Mouse (Mus musculus) thymus, adult 2 months (tissue): ENCODE measurements around the gene Islr2. TPM values are rescaled to one million over a fixed set of nuclear protein-coding genes. Genes with fewer than 3 reads are reported as not detected.

ENCODE experiments used
- DNase-seq: peaks from one replicate; pipeline ENCODE4 v3.0.0; 2021
- H3K27ac ChIP-seq: fragments of 200-500 bp; 2 replicates; pipeline ENCODE4 v1.5.1; 2012; ENCODE audit warnings: low read length, control low read depth; ENCODE audit not compliant: control insufficient read depth, insufficient read depth
- H3K27me3 ChIP-seq: fragments of 200-500 bp; 2 replicates; pipeline ENCODE4 v1.6.1; 2012; ENCODE audit warnings: mild to moderate bottlenecking, low read length, moderate library complexity, mixed read lengths; ENCODE audit not compliant: control insufficient read depth, insufficient read depth
- H3K36me3 ChIP-seq: fragments of 200-500 bp; 2 replicates; pipeline ENCODE4 v1.6.1; 2012; ENCODE audit warnings: mild to moderate bottlenecking, low read length, moderate library complexity; ENCODE audit not compliant: control insufficient read depth, insufficient read depth
- H3K4me1 ChIP-seq: fragments of 200-500 bp; replicated peaks from 2 replicates; pipeline ENCODE4 v1.6.1; 2012; ENCODE audit warnings: low read length; ENCODE audit not compliant: control insufficient read depth, insufficient read depth
- H3K4me3 ChIP-seq: fragments of 200-500 bp; 2 replicates; pipeline ENCODE4 v1.5.1; 2012; ENCODE audit warnings: mild to moderate bottlenecking, low read length, control low read depth, moderate library complexity; ENCODE audit not compliant: control insufficient read depth, insufficient read depth
- CTCF ChIP-seq: fragments of 200-500 bp; IDR thresholded peaks from 2 replicates; pipeline ENCODE4 v1.5.1; 2012; ENCODE audit warnings: mild to moderate bottlenecking, control low read depth, low read length, moderate library complexity, borderline replicate concordance; ENCODE audit not compliant: control insufficient read depth, poor library complexity, insufficient read depth; ENCODE audit errors: extremely low read depth
- POLR2A ChIP-seq: fragments of 200-500 bp; IDR thresholded peaks from 2 replicates; pipeline ENCODE4 v1.6.1; 2012; ENCODE audit warnings: mild to moderate bottlenecking, low read length, control low read depth, moderate library complexity; ENCODE audit not compliant: control insufficient read depth, poor library complexity, insufficient read depth; ENCODE audit errors: extremely low read depth
- WGBS: fragments of 180-500 bp; shearing (Covaris S2); methylation state at CpG from one replicate; pipeline ENCODE4 v1.1.7; 2018; 5-methylcytosine and 5-hydroxymethylcytosine counted together
- polyA plus RNA-seq: library from polyadenylated mRNA; depleted of rRNA; stranded (reverse); fragments of >200 nt; gene quantifications from 2 replicates; pipeline ENCODE4 v1.2.3, GENCODE M21; 2012

Gene Islr2
- polyA plus RNA-seq, 1 experiment, result 0.50 TPM

DNA sequence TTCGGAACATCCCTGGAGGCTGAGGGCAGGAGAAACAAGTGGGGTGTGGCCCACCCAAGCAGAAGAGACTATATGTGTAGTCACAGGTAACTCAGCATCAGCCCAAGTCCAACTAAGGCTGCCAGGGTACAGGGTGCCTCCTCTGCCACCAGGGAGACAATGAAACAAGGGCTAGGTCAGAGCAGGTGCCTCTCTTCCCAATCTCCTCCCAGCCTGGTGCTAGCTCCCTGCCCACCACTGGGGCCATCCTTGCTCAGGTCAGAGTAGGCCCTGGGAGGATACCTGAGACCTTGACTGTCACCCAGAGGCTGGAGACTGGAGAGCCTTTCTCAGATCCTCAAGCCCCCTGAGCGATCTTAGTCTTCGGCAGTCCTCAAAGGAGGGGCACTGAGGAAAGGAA lies 41.9 kb downstream of the Islr2 start:
- no peak overlapping the region for H3K4me3 ChIP-seq
- H3K4me1 ChIP-seq, result no peaks in the 10 kb centered on the region
- no peak overlapping the region for H3K27ac ChIP-seq
- H3K27me3 ChIP-seq, result no peaks in the 10 kb centered on the region
- no peaks in the 10 kb centered on the region for H3K36me3 ChIP-seq
- WGBS, result 97% methylated on average over 3 of the region's 3 CpGs
- TF ChIP-seq CTCF, result no peak
- TF ChIP-seq POLR2A, result no peak
- no peak for DNase-seq

DNA sequence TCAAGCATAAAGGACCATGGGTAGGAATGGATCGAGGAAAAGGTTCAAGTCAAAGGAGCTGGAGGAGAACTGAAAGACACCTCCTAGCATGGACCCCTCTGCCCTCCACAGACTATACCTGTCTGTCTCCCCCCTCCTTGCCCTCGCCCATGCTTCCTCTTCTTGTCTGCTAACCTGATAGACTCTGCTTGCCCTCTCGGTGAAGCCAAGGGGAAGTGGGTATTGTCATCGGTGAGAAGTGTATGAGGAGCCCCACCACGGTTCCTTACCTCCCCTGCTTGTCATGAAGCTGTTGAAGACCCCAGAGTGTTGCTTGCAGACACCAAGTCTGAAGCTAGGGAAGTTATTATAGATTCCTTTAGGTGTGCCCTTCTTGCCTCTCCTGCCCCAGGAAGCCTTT lies 43.8 kb downstream of the Islr2 start:
- TF ChIP-seq CTCF (no peak), POLR2A (no peak)
- WGBS, result 13% methylated on average over 5 of the region's 5 CpGs
- Histone ChIP-seq H3K4me1 (no peaks in the 10 kb centered on the region), H3K36me3 (no peaks in the 10 kb centered on the region), H3K4me3 (no peak overlapping the region), H3K27me3 (no peaks in the 10 kb centered on the region), H3K27ac (no peak overlapping the region)
- no peak for DNase-seq

DNA sequence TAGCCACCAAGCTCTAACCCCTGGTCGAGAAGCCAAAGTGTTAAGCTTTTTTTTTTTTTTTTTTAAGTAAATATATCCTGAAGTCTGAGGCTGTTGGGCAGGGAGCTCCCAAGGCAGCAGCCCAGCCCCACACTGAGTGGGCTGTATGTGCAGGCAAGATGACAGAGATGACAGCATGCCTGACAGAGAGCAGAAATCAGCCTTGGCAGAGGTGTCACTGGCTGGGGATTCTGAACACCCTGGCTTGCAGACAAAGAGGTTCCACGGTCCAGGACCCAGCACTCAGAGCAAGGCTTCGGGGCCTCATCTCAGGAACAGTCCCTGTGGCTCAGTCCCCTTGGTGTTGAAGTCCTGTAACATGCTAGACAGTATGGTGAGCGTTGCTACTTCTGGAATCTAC lies 44.3 kb downstream of the Islr2 start:
- no peak for TF ChIP-seq POLR2A
- no peak for TF ChIP-seq CTCF
- H3K4me3 ChIP-seq, result no peak overlapping the region
- H3K27me3 ChIP-seq, result no peaks in the 10 kb centered on the region
- H3K27ac ChIP-seq, result no peak overlapping the region
- WGBS, result 47% methylated on average over 4 of the region's 4 CpGs
- no peaks in the 10 kb centered on the region for H3K4me1 ChIP-seq
- no peaks in the 10 kb centered on the region for H3K36me3 ChIP-seq
- DNase-seq, result no peak

DNA sequence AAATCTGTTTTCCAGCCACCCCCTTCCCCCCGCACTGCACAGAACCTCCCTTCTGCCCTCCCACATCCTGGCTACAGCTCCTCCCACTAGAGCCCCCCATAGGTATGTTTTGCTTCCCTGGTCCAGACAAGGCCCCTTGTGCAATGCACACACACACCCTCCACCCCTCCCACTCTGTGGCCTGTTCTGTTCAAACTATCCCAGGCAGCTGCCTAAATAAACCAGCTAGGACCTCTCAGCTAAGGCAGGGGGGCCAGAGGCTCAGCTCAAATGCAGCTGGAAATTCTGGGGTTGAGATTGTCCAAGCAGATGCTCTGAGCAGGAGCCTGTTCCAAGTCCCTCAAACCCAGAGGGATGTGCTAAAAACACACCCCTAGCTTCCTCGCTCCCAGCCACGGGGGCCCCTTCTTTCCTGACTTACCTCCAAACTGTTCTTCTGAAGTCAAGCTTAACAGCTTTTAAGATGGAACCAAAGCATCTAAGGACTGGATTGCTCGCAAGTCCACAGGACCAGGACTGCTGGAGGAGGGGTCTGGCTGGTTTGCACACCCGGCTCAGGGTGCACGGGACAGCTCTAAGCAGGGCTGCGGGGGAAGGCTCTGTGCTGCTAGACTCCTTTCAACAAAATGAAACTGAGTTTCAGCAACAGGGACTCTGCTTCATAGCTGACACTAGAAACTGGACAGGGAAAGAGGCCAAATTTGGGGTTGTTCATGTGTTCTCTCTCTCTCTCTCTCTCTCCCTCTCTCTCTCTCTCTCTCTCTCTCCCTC lies 45.4 kb downstream of the Islr2 start:
- WGBS, result 53% methylated on average over 7 of the region's 7 CpGs
- Histone ChIP-seq H3K27ac (no peak overlapping the region), H3K4me3 (no peak overlapping the region), H3K4me1 (no peaks in the 10 kb centered on the region), H3K36me3 (no peaks in the 10 kb centered on the region), H3K27me3 (no peaks in the 10 kb centered on the region)
- TF ChIP-seq POLR2A (no peak), CTCF (no peak)
- no peak for DNase-seq

DNA sequence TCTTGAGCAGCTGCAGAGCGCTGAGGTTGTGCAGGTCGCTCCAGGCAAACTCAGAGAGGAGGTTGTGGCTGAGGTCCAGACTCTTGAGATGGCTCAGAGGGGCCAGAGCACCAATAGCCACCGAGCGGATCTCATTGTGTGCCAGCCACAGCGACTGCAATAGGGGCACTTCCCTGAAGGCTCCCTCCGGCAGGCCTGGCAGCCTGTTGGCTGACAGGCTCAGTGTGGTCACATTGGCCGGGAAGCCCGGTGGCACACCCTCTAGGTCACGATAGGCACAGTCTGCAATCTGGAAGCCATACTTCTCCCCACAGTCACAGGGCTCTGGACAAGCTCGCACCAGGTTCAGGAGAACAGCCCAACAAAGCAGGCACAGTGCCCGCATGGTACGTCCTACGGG lies 46.3 kb downstream of the Islr2 start:
- DNase-seq, result no peak
- Histone ChIP-seq H3K36me3 (no peaks in the 10 kb centered on the region), H3K4me3 (no peak overlapping the region), H3K4me1 (no peaks in the 10 kb centered on the region), H3K27me3 (no peaks in the 10 kb centered on the region), H3K27ac (no peak overlapping the region)
- TF ChIP-seq CTCF (no peak), POLR2A (no peak)
- 93% methylated on average over 13 of the region's 13 CpGs for whole genome bisulfite sequencing

DNA sequence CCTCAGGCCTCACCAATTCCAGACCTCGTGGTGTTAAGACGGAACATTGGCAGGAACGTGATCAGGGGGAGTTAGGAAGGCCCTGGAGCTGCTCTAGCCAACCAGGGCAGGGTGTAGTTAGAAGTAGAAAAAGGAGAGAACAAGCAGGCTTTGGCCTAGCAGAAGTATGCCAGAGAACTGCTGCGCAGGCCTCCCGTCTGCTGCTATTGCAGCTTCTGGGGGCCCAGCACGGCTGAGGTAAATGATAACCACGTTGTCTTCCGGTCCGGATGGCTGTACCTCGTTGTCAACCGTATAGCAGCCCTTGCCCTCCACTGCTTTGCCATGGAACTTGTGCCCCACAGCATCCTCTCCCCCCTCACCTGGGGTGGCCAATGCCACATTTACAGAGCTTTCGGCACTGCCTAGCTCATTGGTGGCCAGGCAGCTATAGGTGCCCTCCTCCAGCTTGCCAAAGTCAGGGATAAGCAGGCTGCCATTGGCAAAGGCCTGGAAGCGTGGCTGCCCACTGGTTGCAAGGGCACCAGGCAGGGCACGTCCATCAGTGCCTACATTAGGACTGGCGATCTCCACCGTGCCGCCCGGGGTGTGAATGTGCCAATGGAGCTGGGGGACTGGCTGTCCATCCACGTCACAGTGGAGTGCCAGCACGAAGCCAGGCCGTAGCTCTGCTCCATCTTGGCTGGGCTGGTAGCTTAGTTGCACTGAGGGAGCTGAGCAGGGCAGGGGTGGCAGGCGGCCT lies 47.1 kb downstream of the Islr2 start:
- no peak for DNase-seq
- 90% methylated on average over 22 of the region's 22 CpGs for WGBS
- Histone ChIP-seq H3K27me3 (no peaks in the 10 kb centered on the region), H3K36me3 (no peaks in the 10 kb centered on the region), H3K4me3 (no peak overlapping the region), H3K4me1 (no peaks in the 10 kb centered on the region), H3K27ac (no peak overlapping the region)
- TF ChIP-seq CTCF (no peak), POLR2A (no peak)

DNA sequence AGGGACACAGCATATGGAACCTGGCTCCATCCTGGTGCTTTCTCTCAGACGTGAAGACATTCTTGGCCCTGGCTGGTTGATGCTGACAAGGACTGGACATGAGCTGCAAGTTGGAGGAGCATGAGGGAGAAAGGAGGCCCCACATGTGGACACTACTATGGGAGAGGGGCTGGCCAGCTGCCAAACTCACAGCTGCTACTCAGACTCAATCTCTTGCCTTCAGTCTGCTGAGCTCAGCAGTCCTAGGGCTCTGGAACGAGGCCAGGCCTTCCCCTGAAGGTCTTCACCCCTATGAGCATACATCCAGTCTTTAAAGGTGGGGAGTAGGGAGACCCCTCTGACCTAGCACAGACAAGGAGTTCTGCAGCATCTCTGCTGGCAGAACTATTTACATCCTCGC lies 48.8 kb downstream of the Islr2 start:
- TF ChIP-seq CTCF, result no peak
- Histone ChIP-seq H3K4me1 (no peaks in the 10 kb centered on the region), H3K36me3 (no peaks in the 10 kb centered on the region), H3K27ac (no peak overlapping the region), H3K4me3 (no peak overlapping the region), H3K27me3 (no peaks in the 10 kb centered on the region)
- DNase-seq, result no peak
- 85% methylated on average over 3 of the region's 3 CpGs for WGBS
